8 mouse cellular contexts compared by ENCODE assay signal in the genomic region with DNA sequence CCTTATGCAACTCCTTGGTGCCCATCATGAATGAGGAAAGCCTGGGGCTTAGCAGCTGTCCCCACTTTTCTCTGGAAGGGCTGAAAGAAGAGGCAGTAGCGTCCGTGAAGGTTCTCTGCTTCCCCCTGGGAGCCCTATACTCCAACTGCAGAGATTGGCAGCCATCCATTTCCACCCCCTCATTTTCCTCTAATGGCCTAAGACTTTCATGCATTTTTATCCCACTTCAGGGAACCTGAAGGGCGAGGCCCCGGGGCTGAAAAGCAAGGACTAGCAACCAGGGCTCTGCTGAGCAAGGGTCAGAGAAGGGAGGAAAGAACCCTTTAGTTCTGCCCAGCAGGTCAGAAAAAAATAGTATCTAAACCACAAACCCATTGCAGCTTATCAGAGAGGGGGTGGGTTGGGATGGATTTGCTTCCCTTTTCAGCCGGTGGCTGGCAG. TPM values are rescaled to one million over a fixed set of nuclear protein-coding genes. Genes with fewer than 3 reads are reported as not detected.
A peak's percentile ranks its signal among the peaks of the same experiment; 100 is the strongest.
DNase-seq lines count a peak whose midpoint lies in the region; ATAC-seq and TF ChIP-seq lines count a peak whose summit lies in the region.

No protein-coding gene starts in this region.

- no peak for ATAC-seq in liver, postnatal 0 days

- intact Hi-C loops in gastrocnemius, postnatal 14 days (cut with DNase I; ENCODE audit: low total_unique reads) = no loop called here

- no peaks in the 10 kb centered on the region for H3K27me3 ChIP-seq in liver, postnatal 0 days (ENCODE audit: insufficient read depth, low read length)

- peaks cover 25% of the 10 kb centered on the region for H3K4me1 ChIP-seq in liver, postnatal 0 days (ENCODE audit: insufficient read depth)

- peaks cover 5% of the 10 kb centered on the region; the same call in 1 of the 2 replicates for H3K36me3 ChIP-seq in liver, postnatal 0 days (replicated peaks; ENCODE audit: insufficient read depth, low read length)

- no peak for TF ChIP-seq EP300 in liver, postnatal 0 days (IDR thresholded peaks at IDR 0.05; ENCODE audit: low read depth)

- peaks cover 7% of the 10 kb centered on the region; the same call in 1 of the 2 replicates for H3K9me3 ChIP-seq in liver, postnatal 0 days (ENCODE audit: low read length)

- DNase-seq in gastrocnemius, adult 18-20 months (ENCODE audit: low spot score) = peak; percentile 20
- DNase-seq in gastrocnemius, postnatal 25 days = no peak
- DNase-seq in Muller cell, postnatal 12 days (ENCODE audit: inconsistent ontology term) = peak; percentile 68
- DNase-seq in gastrocnemius, postnatal 14 days = peak; percentile 58
- DNase-seq in kidney, adult 11 months = peak; percentile 33
- no peak for DNase-seq in liver, postnatal 0 days
- peak; percentile 74 for DNase-seq in testis, postnatal 10 days (ENCODE audit: low spot score)
- DNase-seq in right cerebral cortex, postnatal 25 days = no peak

- WGBS in liver, postnatal 0 days (ENCODE audit: insufficient replicate concordance) = 9% methylated on average over 5 of the region's 5 CpGs

- H3K9ac ChIP-seq in liver, postnatal 0 days (replicated peaks) = peak overlapping the region; percentile 75

- peak; percentile 14; the same call in 1 of the 2 replicates for TF ChIP-seq CTCF in liver, postnatal 0 days (IDR thresholded peaks at IDR 0.05; ENCODE audit: low read depth)

- 0 out of 2 replicates have a peak overlapping the region, but pooled peaks have one; percentile 93 for H3K27ac ChIP-seq in liver, postnatal 0 days (ENCODE audit: low read depth)

- H3K4me3 ChIP-seq in liver, postnatal 0 days (ENCODE audit: low read depth, low read length) = peak overlapping the region; percentile 61

- peak overlapping the region; percentile 83 for H3K4me2 ChIP-seq in liver, postnatal 0 days (ENCODE audit: low read depth, low read length)

RNA-seq across cellular contexts. Expression of a gene that starts 0.9 kb away (rescaled TPM):
- 1 to 10 TPM; 4.5 to 5.9 TPM for total RNA-seq in gastrocnemius, adult 18-20 months (2021)
- total RNA-seq in gastrocnemius, postnatal 25 days (2021) = 1 to 10 TPM; 3.7 to 4.3 TPM
- total RNA-seq in gastrocnemius, postnatal 14 days (2021) = 1 to 10 TPM; 5.5 to 5.9 TPM
- polyA plus RNA-seq in liver, postnatal 0 days (2015; fragmentation: Nextera tagmentation; extraction: Ambion mirVana) = 11.0 and 12.7 TPM in 2 replicates

RNA-seq across cellular contexts. Expression of a gene that starts 20.4 kb away (rescaled TPM):
- 1 to 10 TPM; 6.6 to 9.4 TPM for total RNA-seq in gastrocnemius, adult 18-20 months (2021)
- 10 to 100 TPM in 1 of 2 experiments, 1 to 10 TPM in 1; 7.7 to 10.4 TPM for total RNA-seq in gastrocnemius, postnatal 25 days (2021)
- total RNA-seq in gastrocnemius, postnatal 14 days (2021) = 10 to 100 TPM; 17.2 to 18.9 TPM
- 30.9 and 31.8 TPM in 2 replicates for polyA plus RNA-seq in liver, postnatal 0 days (2015; fragmentation: Nextera tagmentation; extraction: Ambion mirVana)

Comparison
In these comparisons a context has a peak if more than half of its experiments do, and no peak if none do; other contexts are left out.
1. DNase-seq: peak in gastrocnemius, adult 18-20 months (single experiment), Muller cell, postnatal 12 days (single experiment), gastrocnemius, postnatal 14 days (single experiment), kidney, adult 11 months (single experiment) and testis, postnatal 10 days (single experiment); none in gastrocnemius, postnatal 25 days (single experiment), liver, postnatal 0 days (single experiment) and right cerebral cortex, postnatal 25 days (single experiment).